Mouse (Mus musculus) cerebellum, adult 9-10 months (tissue): ENCODE data around the gene Igdcc3.

ENCODE experiments used
- DNase-seq: peaks from one replicate; pipeline ENCODE4 v3.0.0; 2022

Igdcc3 gene

DNA sequence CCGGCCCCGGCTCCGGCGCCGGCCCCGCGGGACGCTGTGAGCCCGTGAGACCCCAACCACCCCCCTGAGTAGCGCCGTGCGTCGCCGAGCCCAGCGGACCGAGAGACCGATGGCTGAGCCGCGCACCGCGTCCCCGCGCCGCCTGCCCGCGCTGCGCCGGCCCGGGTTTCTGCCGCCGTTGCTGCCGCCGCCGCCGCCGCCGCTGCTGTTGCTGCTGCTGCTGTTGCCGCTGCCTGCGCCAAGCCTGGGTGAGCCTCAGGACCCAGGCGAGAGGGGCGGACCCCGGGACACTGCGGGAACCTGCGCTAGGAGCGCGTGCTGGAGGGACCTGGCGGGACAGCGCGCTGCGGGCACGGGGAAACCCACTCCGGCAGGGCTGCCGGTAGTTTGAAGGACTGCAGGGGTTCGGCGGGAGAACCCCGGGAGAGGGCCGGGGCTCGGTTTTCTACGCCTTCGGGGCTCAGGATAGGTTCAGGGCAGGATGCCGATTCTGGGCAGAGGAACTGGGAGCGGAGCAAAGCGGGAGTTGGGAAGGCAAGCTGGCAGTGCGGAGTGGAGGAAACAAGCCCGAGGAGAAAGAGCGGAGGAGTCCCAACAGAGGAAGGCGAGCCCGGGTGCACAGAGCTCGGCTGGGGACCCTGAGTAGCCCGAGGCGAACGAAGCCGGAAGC is 452 bp downstream of the Igdcc3 start:
- DNase-seq = no peak

DNA sequence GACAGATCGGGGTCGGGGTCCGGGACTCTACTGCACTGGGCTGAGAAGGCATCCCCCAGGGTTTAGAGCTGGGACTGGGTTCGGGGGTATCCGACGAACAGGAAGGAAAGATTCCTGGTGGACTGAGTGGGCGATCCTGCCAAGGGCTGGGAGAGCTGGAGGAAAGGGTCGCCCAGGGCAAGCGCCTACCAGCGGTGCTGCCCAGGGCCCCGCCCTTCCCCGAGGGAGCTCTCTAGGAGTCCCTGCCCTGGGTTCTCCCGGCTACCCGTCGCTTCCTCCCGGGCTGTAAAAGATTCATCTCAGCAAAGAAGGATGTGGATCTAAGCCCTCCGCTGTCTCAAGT is 958 bp downstream of the Igdcc3 start:
- DNase-seq = no peak

DNA sequence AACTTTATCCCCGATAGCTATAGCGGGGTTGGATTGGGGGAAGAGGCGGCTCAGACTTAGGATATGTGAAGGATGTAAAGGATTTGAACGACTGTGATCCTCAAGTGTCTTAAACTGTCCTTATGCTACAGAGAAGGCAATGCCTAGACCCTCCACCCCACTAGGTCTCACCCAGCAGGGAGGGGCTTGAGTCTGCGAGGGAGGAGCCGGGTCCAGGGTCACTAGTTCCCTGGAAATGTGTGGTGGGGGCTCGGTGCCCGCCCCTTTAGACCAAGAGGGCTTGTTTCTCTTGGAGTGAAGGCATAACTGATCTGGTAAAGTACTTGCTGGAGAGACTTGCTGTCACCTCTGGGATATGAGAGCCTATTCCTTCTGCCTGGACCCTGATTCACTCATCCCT is 1.4 kb downstream of the Igdcc3 start:
- DNase-seq = no peak

DNA sequence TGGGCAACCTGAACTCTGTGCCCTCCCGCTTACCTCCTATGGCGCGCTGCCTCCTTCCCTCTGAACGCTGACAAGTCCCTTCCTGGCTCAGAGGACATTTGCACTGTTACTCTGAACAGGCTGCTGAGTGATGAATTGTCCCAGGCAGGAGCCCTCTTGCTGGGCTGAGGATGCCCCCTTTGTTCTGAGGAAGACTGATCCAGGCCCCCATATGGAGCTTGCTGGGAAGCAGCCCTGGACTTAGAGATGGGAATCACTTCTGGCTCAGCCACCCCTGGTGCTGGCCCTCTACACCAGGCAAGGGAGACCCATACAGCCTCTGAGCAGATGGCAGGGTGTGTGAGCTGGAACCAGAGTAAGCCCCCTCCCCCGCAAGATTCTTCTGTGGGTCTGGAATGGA is 5.0 kb downstream of the Igdcc3 start:
- no peak for DNase-seq

DNA sequence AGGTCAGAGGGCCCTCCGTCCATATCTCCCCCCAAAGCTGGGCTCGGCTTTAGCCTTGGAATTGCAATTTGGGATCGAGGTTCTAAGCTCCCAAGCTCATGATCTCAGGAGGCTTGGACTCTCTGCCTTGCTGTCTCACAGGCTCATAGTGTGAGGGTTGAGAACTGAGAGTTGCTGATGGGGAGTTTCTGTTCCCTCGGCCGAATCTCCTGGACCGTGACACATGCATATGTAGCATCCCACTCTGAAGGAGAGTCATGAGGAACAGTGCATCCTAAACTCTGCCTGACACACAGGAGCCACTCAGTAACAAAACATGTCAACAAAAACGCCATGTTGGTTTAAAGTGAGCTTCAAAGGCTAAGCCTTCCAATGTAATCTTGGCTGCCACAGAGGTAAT is 7.5 kb downstream of the Igdcc3 start:
- DNase-seq = no peak

DNA sequence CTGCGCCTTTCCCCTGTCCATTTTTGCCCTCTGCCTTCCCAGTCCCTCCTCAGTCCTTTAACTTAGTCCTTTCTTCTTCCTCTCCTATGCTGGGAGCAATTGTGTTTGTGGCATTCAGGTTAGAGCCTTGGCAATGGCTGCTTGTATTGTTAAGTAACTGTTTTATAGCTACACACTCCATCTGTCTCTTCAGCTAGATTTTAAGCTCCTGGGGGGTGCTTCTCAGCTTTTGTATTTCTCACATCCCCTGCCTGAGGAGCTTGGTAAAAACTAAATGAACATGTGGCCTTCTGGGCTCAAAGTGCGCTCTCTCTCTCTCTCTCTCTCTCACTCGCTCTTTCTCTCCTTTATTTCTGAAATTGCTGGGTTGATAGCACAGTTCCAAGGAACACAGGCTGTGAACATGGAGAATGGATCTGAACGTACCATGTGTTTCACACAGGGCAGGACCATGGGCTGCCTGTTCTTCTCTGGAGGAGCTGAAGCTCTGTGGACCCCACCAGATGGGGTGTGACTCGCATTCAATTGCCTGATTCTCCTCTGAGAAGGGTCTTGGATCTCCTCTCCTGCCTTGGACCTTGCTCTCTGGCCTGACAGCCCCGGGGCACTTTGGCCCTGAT is 11.8 kb downstream of the Igdcc3 start:
- no peak for DNase-seq

DNA sequence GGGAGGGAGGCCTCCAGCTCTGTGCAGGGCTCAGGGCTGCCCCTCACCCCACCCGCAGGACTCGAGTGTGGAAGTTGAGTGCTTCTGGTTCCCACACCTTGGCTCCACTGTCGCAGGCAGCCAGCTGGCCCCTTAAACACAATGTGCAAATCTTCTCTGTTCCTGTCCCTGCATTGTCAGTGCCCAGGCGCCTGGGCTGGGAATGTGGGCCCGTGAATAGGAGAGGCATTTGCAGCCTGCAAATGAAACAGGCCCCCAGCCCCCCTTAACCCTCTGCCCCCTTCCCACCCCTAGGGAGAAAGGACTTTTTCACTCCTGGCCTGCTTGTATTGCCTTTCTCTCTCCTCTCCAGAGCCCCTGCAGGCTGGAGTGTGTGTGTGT is 12.3 kb downstream of the Igdcc3 start:
- no peak for DNase-seq

DNA sequence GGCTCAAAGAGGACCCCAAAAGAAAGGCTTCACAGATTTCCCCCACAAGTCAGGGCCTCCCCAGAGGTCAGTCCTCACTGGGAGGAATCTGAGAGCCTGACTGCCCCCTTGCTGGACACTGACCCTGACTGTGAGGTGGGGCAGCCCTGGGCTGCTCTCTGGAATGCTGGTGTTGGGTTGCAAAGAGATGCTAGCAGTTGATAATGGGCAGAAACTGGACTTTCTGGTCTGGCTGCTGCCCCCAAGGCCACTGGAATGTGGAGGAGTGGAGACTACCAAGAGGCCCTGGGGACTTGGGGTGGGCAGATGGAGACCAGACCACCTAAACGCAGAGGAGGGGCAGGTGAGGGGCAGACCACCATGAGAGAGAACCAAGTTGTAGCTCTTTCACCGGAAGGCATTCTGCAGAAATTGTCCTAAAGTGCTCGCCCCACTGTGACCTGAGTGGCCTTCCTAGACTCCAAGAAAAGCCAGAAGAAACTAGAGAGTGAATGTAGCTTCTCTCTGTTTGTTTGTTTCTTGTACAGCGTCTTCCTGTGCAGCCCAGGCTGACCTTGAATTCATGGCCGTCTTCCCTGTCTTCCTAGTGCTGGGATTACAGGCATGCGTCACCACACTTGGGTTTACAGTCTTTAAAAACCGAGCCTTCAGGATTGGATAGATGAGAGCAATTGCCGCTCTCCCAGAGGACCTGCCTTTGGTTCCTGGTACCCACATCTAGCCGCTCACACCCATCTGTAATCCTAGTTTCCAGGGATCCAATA is 13.9 kb downstream of the Igdcc3 start:
- DNase-seq = no peak

DNA sequence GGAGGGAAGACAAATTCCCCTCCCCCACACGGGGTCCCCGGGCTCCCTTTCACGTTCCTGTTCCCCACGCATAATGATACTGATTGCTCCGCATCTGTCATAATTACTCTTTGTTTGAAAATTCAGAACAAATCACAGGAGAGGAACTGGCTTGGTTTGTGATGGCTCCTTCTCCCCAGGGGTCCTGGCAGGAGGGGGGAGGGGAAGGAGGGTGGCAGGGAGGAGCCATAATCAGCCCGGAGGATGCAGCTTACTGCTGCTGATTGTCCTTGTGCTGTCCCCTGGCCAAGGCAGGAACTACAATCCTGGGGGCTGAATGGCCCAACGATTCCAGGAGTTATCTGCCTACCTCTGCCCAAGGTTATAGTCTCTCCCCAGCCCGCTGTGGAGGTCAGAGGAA is 15.6 kb downstream of the Igdcc3 start:
- no peak for DNase-seq

DNA sequence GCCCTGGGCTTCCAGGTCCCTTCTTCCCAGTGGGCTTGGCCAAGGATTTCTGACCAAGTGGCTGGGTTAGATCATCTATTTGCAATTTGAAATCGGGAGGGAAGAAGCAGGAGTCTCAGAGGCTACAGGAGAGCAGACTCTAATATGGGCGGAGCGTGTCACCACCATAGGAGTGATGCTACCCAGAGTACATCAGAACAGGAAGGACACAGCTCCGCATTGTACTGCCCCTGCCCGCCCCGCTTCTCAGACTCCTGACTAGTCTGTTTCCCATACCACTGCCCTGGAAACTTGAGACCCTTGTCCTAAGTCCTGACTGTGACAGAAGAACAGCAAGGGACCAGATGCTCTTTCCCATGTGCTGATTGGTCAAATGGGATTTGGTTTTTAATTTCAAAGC is 16.6 kb downstream of the Igdcc3 start:
- DNase-seq = no peak

DNA sequence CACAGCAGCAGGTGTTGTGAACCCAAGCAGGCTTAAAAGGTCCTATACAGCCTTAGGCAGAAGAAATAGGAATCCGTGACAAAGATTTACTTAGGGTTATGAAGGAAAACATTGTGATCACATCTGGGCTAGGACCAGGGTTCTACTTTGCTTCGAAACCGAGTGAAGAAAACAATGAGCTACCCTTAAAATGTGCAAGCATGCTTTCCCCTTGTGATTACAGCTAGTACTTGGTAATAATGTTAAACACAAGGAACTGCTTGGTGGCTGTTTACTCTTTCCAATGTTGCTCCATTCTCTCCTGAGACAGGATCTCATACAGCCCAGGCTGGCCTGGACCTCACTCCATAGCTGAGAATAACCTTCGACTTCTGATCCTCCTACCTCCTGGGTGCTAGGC is 20.2 kb downstream of the Igdcc3 start:
- DNase-seq = no peak

DNA sequence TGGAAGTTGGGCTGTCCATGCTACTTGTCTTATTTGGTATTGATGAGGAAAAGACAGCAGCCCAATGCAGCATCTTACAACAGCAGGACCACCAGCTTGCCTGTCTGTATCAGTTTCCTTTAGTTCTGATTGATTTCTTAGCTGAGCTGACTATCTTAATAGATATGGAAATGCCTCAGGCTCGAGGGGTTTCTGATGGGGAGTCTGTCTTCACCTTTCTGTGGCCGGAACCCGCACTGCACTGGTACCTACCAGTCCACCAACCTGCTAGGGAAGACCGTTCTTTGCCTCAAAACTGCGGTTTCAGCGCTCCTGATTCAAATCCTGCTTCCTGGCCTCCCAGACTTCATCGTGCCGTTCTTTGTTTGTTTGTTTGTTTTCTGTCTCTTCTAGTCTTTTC is 20.9 kb downstream of the Igdcc3 start:
- DNase-seq = no peak

DNA sequence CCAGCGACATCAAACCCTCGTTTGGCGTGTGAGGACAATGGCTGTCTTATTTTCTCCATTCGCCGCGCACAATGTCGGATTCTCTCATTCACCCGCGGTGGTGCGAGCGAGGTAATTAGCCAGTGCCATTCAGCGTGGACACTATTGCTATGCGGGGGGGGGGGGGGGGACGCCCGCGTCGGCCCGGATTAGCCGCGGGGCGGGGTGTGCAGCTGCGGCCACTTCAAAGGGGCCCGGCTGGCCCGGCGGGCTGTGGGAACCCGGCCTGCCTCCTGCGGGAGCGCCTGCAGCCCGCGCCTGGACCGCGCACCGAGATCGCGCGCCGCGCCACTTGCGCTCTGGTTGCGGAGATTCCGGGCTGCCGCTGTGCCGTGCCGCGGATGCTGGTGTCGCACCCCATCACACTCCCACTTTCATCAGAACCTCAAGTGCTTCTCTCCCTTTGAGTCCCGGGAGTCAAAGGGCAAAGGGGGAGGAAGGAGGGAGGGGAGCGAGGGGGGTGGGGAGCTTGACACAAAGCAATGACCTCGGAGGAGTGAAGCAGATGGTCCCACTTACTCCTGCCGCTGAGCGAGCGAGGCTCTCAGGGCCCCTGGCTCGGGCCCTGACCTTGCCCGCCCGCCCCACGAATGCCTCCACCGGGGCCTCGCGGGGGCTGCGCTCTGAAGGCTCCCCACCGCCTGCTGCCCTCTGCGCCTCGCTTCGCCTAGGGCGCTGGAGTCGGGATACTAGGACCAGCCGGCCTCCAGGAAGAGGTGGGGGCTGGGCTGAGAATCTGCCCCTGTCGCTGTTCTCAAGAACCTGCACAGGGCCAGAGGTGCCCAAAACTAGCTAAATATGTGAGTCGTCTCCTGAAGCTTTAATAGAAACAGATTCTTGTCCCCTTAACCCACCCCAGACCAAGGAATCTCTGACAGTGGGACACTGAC is 22.0 kb downstream of the Igdcc3 start:
- DNase-seq = no peak

DNA sequence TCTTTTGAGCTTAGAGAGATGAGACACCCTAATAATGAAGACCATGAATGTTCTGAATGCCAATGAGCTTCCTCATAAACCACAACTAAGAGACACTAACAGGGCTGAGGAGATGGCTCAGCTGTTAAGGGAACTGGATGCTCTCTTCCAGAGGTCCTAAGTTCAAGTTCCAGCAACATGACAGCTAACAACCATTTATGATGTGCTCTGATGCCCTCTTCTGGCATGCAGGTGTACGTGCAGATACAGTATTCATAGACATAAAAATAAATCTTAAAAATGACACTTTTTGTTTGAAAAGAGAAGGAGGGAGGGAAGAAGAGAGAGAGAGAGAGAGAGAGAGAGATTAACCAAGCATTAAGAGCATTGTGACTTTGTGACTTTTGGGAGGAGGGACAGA is 23.9 kb downstream of the Igdcc3 start:
- no peak for DNase-seq

DNA sequence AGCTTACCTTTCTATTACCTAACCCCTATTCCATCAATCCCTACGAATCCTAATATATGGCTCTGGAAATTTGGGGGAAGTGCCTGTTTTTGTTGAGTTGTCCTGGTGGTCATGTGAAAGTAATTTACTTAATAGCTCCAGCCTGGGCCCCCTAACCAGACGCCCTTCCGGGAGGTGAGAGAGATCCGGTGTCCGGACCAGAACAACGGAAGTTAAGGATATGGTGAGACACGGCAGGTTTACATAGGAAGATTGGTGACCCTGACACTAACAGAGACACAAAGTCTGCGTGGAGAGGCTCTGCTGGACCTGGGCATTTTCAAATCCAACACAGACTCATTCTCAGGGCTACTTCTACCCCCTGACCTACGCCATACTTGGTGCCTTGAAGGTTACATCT is 25.4 kb downstream of the Igdcc3 start:
- no peak for DNase-seq

DNA sequence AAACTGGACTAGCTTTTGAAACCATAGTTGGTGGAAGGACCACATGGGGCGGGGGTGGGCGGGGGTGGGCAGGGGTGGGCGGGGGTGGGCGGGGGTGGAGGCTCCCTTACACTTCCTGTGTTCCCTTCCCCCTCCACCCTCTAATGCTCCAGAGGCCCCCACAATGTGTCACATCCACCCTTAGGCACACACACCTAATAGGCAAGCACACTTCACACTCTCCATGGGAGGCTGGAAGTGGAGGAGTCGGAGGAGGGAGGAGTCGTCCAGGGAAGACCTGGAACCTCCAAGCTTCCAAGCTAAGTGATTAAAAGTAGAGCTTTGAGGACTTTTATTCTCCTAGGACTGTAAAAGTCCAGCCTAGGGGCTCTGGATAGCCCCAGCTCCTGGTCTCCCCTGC is 27.5 kb downstream of the Igdcc3 start:
- DNase-seq = no peak

DNA sequence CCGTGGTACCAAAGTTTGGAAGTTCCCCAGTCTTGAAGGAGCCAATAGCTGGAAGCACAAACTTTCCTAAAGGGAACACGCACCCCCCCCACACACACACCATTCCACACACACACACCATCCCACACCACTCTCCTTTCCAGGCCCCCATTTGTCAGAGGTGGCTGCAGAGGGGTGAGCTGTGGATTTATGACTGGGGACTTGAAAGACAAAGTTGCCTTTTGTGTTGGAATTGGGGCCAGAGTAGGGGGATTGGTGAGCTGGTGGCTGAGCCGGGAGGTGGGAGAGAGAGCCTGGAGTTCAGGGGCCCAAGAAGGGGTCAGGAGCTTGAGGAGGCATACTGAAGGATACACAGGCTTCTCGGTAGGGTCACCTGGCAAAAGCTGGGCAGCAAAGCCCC is 28.0 kb downstream of the Igdcc3 start:
- DNase-seq = no peak

DNA sequence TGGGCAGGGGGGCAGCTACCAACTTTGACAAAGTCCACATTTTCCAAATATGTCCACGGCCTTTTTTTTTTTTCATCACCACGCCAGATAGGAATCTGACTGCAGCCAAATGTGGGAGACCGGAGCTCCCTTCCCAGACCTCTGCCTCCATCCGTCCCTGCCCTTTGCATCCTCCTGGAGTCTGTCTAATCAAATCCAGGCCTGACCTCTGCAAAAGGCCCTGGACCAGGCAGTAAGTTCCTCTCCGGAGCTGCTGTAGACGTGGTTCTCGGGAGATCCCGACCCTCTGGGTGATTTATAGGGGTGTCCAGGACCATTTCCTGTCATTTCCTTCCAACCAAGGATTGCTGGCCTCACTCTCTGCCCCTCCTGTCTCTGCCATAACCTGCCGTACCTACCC is 31.7 kb downstream of the Igdcc3 start:
- DNase-seq = no peak

DNA sequence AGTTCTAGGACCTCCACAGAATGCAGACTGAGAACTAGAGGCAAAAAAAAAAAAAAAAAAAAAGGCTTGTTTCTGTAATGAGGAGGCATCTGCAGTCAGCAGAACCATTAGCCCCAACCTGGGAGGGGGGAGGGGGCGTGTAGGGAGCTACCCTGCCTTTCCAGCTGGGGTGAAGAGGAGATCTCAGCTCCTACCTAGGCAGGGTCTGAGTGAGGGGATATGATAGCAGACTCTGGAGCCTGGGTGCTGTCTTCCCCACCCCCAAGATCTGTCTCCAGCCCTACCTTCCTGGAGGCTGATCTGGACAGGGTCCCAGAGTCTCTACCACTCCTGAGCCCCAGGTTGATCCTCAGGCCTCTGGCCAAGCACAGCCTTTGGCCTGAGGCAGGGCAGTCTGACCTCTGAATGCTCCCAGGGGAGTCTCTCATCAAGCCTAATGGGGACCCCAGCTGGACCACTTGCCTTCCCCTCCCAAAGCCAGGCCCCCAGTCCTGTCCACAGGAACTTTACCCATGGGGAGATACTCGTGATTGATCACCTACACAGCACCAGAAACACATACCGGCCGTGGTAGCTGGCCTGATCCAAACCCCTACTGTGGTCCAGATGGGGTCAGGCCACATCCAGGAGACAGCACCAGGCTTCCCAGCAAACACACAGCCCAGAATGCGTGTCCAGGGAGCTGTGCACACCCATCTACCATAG is 34.4 kb downstream of the Igdcc3 start:
- no peak for DNase-seq

DNA sequence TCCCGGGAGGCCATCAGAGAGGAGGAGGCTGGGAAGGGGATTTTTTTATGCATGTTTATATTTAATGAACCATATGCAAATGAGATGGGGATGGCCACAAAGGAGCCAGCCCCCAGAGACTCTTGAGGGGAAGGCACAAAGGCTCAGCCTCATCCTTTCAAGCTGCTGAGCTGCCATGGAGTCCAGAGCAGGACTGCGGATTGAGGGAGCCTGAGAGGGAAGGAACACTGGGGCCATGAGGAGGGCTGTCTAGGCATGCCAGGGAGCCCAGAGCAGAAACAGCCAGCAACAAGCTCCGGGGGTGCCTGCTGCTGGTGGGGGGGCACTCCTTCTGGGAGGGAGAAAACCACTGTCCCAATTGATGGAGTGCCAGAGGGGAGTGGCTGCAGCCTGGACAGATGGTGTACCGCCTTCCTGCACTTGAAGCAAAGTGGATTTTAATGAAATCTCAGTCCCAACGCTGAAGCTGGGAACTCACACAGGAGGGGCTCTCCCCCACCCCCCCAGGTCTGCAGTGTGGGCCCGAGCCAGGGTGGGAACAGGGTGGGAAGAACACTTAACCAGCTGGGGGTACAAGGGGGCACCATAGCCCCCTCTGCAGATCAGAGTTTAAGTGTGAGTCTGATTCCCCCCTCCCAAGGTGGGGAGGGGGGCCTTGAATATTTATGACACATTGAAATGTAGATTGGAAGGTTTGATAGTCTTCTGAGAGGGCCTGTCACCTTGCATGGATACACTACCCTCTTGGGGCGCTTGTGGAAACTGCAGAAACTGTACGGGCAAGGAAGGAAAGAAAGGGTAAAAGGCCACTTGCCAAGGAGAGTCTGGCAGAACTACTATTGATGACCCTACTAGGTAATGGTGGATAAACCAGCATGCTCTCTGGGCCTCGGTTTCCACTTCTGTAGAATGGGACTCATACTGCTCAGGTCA is 35.2 kb downstream of the Igdcc3 start:
- DNase-seq = no peak

DNA sequence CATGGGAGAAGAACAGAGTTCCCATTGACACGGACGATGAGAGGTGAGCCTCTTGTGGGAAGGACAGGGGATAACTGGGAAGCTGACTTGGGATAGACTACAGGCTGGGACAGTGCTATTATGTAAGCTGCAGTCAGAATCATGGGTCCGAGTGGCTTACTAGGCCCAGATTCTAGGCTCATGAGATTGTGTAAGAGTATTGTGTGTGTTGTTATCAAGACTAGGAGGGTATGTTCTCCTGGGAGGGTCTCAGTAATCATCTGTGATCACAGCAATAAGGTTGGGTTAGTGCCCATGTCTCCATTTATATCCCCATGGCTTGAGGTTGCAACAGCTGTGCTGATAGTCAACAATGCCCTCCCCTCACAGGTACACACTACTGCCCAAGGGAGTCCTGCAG is 36.5 kb downstream of the Igdcc3 start:
- no peak for DNase-seq

DNA sequence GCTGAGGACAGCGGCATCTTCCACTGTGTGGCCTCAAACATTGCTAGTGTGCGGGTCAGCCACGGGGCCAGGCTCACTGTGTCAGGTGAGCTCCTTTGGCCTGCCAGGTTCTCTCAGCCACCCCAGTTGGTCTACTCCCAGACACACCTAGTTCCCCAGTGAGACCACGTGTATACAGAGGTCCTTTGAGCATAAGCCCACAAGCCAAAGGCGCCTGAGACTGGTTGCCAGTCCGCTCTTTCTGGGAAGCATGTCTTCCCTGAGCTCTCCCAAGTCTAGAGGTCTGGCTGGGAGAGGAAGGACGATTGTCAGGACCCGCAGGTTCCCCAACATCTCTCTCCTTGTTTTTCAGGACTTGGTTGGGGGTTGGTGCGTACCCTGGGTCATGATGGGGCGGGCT is 36.9 kb downstream of the Igdcc3 start:
- DNase-seq = no peak
